Mouse (Mus musculus): ENCODE measurements around the gene Wdr83os. TPM values are rescaled to one million over a fixed set of nuclear protein-coding genes. Genes with fewer than 3 reads are reported as not detected.

The Wdr83os gene
- 10 to 100 TPM; 57.5 to 61.5 TPM for total RNA-seq (2021)
- long read RNA-seq, experiment 1, transcript Wdr83os-203 (3 exons, 798 nt): minor isoform, 11 of 30 reads
- long read RNA-seq, experiment 1, transcript Wdr83os-201 (4 exons, 922 nt): major isoform, 19 of 30 reads
- long read RNA-seq, experiment 1, partial matches to known transcripts: 0 of 30 reads
- long read RNA-seq, experiment 1, other reads (novel, unspliced or antisense): 0 of 30 reads
- long read RNA-seq, experiment 2, transcript Wdr83os-201 (4 exons, 922 nt): major isoform, 36 of 61 reads
- long read RNA-seq, experiment 2, transcript Wdr83os-203 (3 exons, 798 nt): minor isoform, 22 of 61 reads
- long read RNA-seq, experiment 2, partial matches to known transcripts: 0 of 61 reads
- long read RNA-seq, experiment 2, other reads (novel, unspliced or antisense): 1 of 61 reads

- peak; percentile 68 to 72 for DNase-seq (ENCODE audit: low spot score in 2 of 2)
These were observed at the start of gene Wdr83os for GRCm38 (mm10) chr8:85080532-85081215. Gene Wdr83os, plus strand, starts transcription at chr8:85080740.

GRCm38 (mm10) chr8:85032622-85033311 is 47.8 kb upstream of the Wdr83os start:
- no peak for DNase-seq (ENCODE audit: low spot score in 2 of 2)

- no peak for DNase-seq (ENCODE audit: low spot score in 2 of 2)
These were observed 46.7 kb upstream of the Wdr83os start for GRCm38 (mm10) chr8:85033867-85034266.

- peak; percentile 43 to 81 for DNase-seq (ENCODE audit: low spot score in 2 of 2)
These were observed 45.8 kb upstream of the Wdr83os start for GRCm38 (mm10) chr8:85034764-85035163.

GRCm38 (mm10) chr8:85035165-85035727 is 45.3 kb upstream of the Wdr83os start:
- DNase-seq (ENCODE audit: low spot score in 2 of 2): no peak

GRCm38 (mm10) chr8:85035728-85036310 is 44.7 kb upstream of the Wdr83os start:
- peak in 1 of 2 experiments; percentile 43 for DNase-seq (ENCODE audit: low spot score in 2 of 2)

GRCm38 (mm10) chr8:85036381-85036717 is 44.2 kb upstream of the Wdr83os start:
- DNase-seq (ENCODE audit: low spot score in 2 of 2): no peak

- DNase-seq (ENCODE audit: low spot score in 2 of 2): peak; percentile 87 to 96
These were observed 43.7 kb upstream of the Wdr83os start, which contains the start of gene Tnpo2 for GRCm38 (mm10) chr8:85036718-85037365. Gene Tnpo2, plus strand, starts transcription at chr8:85036915.

- DNase-seq (ENCODE audit: low spot score in 2 of 2): no peak
These were observed 43.2 kb upstream of the Wdr83os start for GRCm38 (mm10) chr8:85037366-85037680.

DNA sequence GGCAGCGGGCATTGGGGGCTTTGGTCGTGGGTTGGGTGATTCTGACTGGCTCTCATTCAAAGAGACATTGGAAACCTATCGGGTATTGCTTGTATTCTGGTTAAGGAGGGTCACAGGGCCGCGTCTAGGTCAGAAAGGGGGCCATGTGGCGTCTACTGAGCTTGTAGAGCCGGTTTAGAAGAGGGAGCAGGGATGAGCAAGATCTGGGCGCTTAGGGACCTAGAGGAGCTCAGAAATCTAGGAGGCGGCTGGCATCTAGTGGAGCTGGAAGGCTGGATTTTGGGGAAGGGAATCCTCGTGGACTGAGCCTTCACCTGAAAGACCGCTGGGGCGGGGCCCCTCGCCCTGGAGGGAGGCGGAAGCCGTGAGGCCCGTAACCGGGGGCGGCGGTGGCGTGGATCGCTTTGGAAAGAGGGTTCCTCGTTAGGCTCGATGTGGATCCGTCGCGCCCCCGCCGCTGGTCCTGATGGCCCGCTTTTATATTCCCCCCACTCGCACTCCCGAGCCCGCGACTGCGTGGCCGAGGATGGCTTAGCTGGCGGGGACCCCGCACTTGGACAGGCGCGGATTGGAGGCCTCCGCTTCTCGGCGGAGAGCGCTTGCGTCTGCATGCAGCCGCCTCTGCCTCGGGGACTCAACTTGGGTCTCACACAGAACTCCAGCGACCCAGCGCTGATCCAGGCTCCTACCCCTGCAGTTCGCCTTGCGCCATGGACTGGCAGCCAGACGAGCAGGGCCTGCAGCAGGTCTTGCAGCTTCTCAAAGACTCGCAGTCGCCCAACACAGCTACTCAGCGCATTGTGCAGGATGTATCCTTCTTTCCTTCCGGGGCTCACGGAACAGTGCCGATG is 42.6 kb upstream of the Wdr83os start:
- peak; percentile 46 for DNase-seq (ENCODE audit: low spot score in 2 of 2)

DNA sequence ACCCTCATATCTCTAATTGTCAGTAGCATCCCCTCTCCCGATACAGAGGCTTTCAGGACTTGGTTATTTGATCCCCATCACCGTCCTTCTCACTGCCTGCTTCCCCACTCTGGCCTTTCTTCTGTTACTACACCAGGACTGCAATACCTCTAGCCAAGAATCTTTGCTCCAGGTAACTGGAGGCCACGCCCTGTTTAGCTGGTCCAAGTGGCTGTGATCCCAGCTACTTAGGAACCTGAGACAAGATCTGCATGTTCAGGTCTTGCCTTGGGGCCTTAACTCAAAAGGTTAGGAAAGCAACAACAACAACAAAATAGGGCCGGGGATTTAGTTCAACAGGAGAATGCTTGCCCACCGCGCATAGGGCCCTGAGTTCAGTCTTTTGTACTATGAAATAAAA is 36.9 kb upstream of the Wdr83os start:
- DNase-seq (ENCODE audit: low spot score in 2 of 2): no peak

GRCm38 (mm10) chr8:85057367-85057766 is 23.2 kb upstream of the Wdr83os start:
- no peak for DNase-seq (ENCODE audit: low spot score in 2 of 2)

- DNase-seq (ENCODE audit: low spot score in 2 of 2): peak; percentile 85 to 95
These were observed 20.5 kb upstream of the Wdr83os start, which contains the start of gene Fbxw9 for GRCm38 (mm10) chr8:85059879-85060616. Gene Fbxw9, plus strand, starts transcription at chr8:85060055.

GRCm38 (mm10) chr8:85062603-85063002 is 17.9 kb upstream of the Wdr83os start:
- no peak for DNase-seq (ENCODE audit: low spot score in 2 of 2)

DNA sequence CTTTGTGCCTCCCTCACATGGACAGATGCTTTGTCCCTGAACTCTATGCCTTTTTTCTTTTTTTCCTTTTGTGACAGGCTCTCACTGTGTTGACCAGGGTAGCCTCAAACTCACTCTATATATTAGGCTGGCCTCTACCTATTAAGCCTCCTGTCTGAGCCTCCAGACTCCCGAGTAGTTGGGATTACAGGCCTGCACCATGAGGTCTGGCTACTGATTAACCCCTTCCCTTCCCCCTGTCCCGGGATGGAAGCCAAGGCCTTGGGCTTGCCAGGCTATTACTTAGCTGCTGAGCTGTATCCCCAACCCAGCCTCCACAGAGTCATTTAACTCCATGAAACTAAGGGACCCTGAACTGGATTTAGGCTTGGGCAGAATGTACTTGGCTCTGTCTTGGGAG is 15.3 kb upstream of the Wdr83os start:
- DNase-seq (ENCODE audit: low spot score in 2 of 2): no peak

DNA sequence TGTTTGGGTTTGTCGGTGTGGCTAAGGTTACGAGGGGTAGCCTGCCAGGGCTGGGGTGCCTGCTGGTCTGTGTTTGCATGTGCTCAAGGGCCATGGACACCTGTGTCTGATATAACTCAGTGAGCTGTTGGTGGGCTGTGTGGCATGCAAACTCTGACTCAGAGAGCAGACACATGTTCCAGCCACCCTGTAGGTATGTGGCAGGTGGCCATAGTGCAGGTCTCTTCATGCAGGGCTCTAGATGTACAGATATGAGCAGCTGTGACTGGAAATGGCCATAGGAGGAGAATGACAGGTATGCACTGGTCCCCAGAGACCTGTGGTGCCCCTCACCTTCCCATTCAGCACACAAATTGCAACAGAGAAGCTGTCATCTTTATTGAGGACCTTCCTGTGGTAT is 13.4 kb upstream of the Wdr83os start:
- no peak for DNase-seq (ENCODE audit: low spot score in 2 of 2)

- DNase-seq (ENCODE audit: low spot score in 2 of 2): no peak
These were observed 12.6 kb upstream of the Wdr83os start, which contains the start of gene Gm5741 for GRCm38 (mm10) chr8:85067982-85068381. Gene Gm5741, minus strand, starts transcription at chr8:85067982.

DNA sequence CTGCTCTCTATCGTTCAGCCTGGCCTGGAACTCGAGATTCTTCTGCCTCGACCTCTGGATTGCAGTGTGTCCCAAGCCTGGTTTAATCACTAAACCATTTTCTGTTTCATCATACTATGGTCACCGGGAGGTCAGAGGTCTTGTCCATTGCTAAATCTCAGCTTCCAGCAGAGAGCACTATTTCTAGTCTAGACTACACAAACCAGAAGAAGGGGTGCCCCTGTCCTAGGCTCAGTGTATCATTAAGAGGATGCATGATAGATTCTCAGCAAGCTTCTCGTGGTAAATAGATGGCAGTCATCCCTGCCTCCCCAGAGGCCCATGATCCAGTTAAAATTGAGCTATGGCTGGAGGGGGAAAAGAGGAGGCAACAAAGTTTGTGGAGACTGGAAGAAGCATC is 9.5 kb upstream of the Wdr83os start:
- no peak for DNase-seq (ENCODE audit: low spot score in 2 of 2)

Measured in layer of hippocampus, postnatal 14 days (tissue).